ENCODE assay signal across 18 mouse cellular contexts in genomic region chr11:118912686-118913085, GRCm38 (mm10). TPM values are rescaled to one million over a fixed set of nuclear protein-coding genes. Genes with fewer than 3 reads are reported as not detected.
"Had no signal": no experiment of that assay in that cellular context is flagged by ENCODE, and none has a peak within 500 bp of the region (broad histone marks: within the 10 kb centered on the region; RNA-seq: fewer than 3 reads in every experiment).

No protein-coding gene starts in this region.

- H3K4me3 ChIP-seq: left cerebral cortex, adult 2 months; limb, embryonic 10.5 days; liver, embryonic 15.5 days; midbrain, embryonic 15.5 days; neural tube, embryonic 12.5 days; stomach, embryonic 15.5 days had no signal

- H3K4me1 ChIP-seq: liver, embryonic 15.5 days had no signal

- H3K4me2 ChIP-seq: liver, embryonic 11.5 days; liver, embryonic 15.5 days; midbrain, embryonic 15.5 days; neural tube, embryonic 12.5 days; stomach, embryonic 15.5 days had no signal

- H3K9me3 ChIP-seq: limb, embryonic 10.5 days; liver, embryonic 15.5 days; midbrain, embryonic 15.5 days; neural tube, embryonic 12.5 days; stomach, embryonic 15.5 days had no signal

- DNase-seq: kidney, postnatal 10 days; kidney, postnatal 4 days; lung, adult 2 months; lung, postnatal 36 days; retina, postnatal 1 day; right cerebral cortex, postnatal 4 days; thymus, postnatal 36 days had no signal

- H3K27me3 ChIP-seq: midbrain, embryonic 15.5 days had no signal

- H3K27ac ChIP-seq: left cerebral cortex, adult 2 months; limb, embryonic 10.5 days; liver, embryonic 15.5 days; midbrain, embryonic 15.5 days; neural tube, embryonic 12.5 days; stomach, embryonic 15.5 days had no signal

- ATAC-seq: lung, postnatal 0 days; midbrain, embryonic 15.5 days had no signal

- H3K36me3 ChIP-seq: limb, embryonic 10.5 days; liver, embryonic 15.5 days; midbrain, embryonic 15.5 days; neural tube, embryonic 12.5 days; stomach, embryonic 15.5 days had no signal

- H3K9ac ChIP-seq: liver, embryonic 15.5 days; midbrain, embryonic 15.5 days; neural tube, embryonic 12.5 days; stomach, embryonic 15.5 days had no signal

RNA-seq across cellular contexts. Expression of gene Rbfox3, which starts 1.3 kb away (rescaled TPM):
- total RNA-seq: megakaryocyte progenitor cell, adult 5-6 weeks; monocyte, adult 5-6 weeks; neutrophil, adult 5-6 weeks had no signal
